Mouse (Mus musculus) stomach, postnatal 0 days (tissue): ENCODE data around the gene Cbs. TPM values are rescaled to one million over a fixed set of nuclear protein-coding genes. Genes with fewer than 3 reads are reported as not detected.
"Not testable (repeated sequence)": the region's sequence is repeated elsewhere in the genome, so short reads cannot be mapped to it uniquely, and the experiment has no call there.

ENCODE experiments used
- ATAC-seq: fragments of 200-750 bp; cut with Nextera tagmentation; 2 replicates; pipeline ENCODE4 v1.8.0; 2017; ENCODE audit not compliant: low FRiP score, low TSS enrichment
- DNase-seq: peaks from one replicate; pipeline ENCODE4 v3.0.0-alpha.2; 2016; ENCODE audit warnings: low spot score
- H3K27ac ChIP-seq: fragments of 300-500 bp; sonication (generic); replicated peaks from 2 replicates; pipeline ENCODE4 v1.5.1; 2014; ENCODE audit warnings: mild to moderate bottlenecking, control low read depth
- H3K27me3 ChIP-seq: fragments of 300-500 bp; sonication (generic); 2 replicates; pipeline ENCODE4 v1.6.1; 2014; ENCODE audit warnings: low read length; ENCODE audit not compliant: control insufficient read depth, insufficient read depth
- H3K36me3 ChIP-seq: fragments of 300-500 bp; sonication (generic); 2 replicates; pipeline ENCODE4 v1.6.1; 2014; ENCODE audit warnings: low read length, mixed read lengths; ENCODE audit not compliant: control insufficient read depth, insufficient read depth
- H3K4me1 ChIP-seq: fragments of 300-500 bp; sonication (generic); replicated peaks from 2 replicates; pipeline ENCODE4 v1.6.1; 2014; ENCODE audit warnings: antibody characterized with exemption; ENCODE audit not compliant: control insufficient read depth, insufficient read depth
- H3K4me2 ChIP-seq: fragments of 300-500 bp; sonication (generic); replicated peaks from 2 replicates; pipeline ENCODE4 v1.6.1; 2014; ENCODE audit warnings: low read depth, mild to moderate bottlenecking, control low read depth, moderate library complexity
- H3K4me3 ChIP-seq: fragments of 300-500 bp; sonication (generic); 2 replicates; pipeline ENCODE4 v1.5.1; 2014; ENCODE audit warnings: low read depth, low read length, control low read depth
- H3K9ac ChIP-seq: fragments of 300-500 bp; sonication (generic); 2 replicates; pipeline ENCODE4 v1.6.1; 2014; ENCODE audit warnings: mild to moderate bottlenecking, low read length, control low read depth, mixed read lengths
- H3K9me3 ChIP-seq: fragments of 300-500 bp; sonication (generic); 2 replicates; pipeline ENCODE4 v1.6.1; 2016; ENCODE audit warnings: low read length; ENCODE audit not compliant: control insufficient read depth
- CTCF ChIP-seq: IDR thresholded peaks from 2 replicates; pipeline ENCODE4 v1.5.1; 2016; ENCODE audit warnings: antibody characterized with exemption, low read depth, mild to moderate bottlenecking, moderate library complexity
- EP300 ChIP-seq: optimal IDR thresholded peaks from 2 replicates; pipeline ENCODE3; 2016; ENCODE audit warnings: antibody characterized with exemption
- WGBS: fragments of 180-500 bp; shearing (Covaris S2); extraction: QIAGEN DNeasy Blood & Tissue Kit; methylation state at CpG from one replicate; pipeline ENCODE4 v1.1.7; 2014; 5-methylcytosine and 5-hydroxymethylcytosine counted together
- polyA plus RNA-seq: library from polyadenylated mRNA; unstranded; fragments of >200 nt; fragmentation: Nextera tagmentation; extraction: Ambion mirVana; gene quantifications from 2 replicates; pipeline ENCODE4 v1.2.1, GENCODE M21; 2015

The Cbs gene
- polyA plus RNA-seq, 1 experiment from 2014 or later = 1.2 TPM

DNA sequence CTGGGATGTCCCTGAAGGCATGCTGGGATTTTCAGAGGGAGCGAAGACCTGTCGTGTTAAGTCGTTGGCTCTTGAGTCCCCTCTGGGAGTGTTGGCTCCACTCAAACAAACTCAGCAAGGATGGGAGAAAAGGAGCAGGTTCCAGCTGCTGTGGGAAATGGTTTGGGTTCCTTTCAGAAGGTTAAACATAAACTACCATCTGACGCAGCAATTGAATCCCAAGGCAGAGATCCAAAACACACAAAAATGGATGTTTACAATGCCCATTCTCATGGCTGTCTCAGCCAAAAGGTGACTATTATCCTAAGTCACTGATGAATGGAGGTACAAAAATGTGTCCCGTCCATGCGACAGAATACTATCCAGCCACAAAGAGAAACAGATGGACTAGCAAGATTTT lies 4.0 kb downstream of the Cbs start:
- ATAC-seq = no peak
- DNase-seq = no peak
- Histone ChIP-seq H3K4me3 (no peak overlapping the region), H3K36me3 (no peaks in the 10 kb centered on the region), H3K27ac (no peak overlapping the region), H3K4me1 (peaks cover 6% of the 10 kb centered on the region; the same call in 1 of the 2 replicates), H3K4me2 (no peak overlapping the region), H3K9ac (no peak overlapping the region), H3K27me3 (no peaks in the 10 kb centered on the region), H3K9me3 (0 out of 2 replicates have a peak, but pooled peaks cover 2% of the 10 kb centered on the region)
- TF ChIP-seq EP300 (no peak), CTCF (no peak)
- 48% methylated on average over 6 of the region's 6 CpGs for WGBS

- ATAC-seq (no peak), DNase-seq (no peak)
- Histone ChIP-seq H3K4me3 (no peak overlapping the region), H3K27ac (no peak overlapping the region), H3K27me3 (no peaks in the 10 kb centered on the region), H3K4me2 (no peak overlapping the region), H3K9ac (no peak overlapping the region), H3K36me3 (no peaks in the 10 kb centered on the region), H3K4me1 (no peaks in the 10 kb centered on the region), H3K9me3 (0 out of 2 replicates have a peak, but pooled peaks cover 2% of the 10 kb centered on the region)
- WGBS = 66% methylated on average over 10 of the region's 10 CpGs
- no peak for TF ChIP-seq EP300
- no peak for TF ChIP-seq CTCF
Measured at GRCm38 (mm10) chr17:31631081-31631800, 5.8 kb downstream of the Cbs start.

GRCm38 (mm10) chr17:31627961-31628360 lies 9.1 kb downstream of the Cbs start:
- DNase-seq (no peak), ATAC-seq (no peak)
- TF ChIP-seq CTCF = no peak
- no peak for TF ChIP-seq EP300
- no peaks in the 10 kb centered on the region for H3K27me3 ChIP-seq
- no peak overlapping the region for H3K4me2 ChIP-seq
- H3K36me3 ChIP-seq = no peaks in the 10 kb centered on the region
- 0 out of 2 replicates have a peak, but pooled peaks cover 2% of the 10 kb centered on the region for H3K9me3 ChIP-seq
- no peak overlapping the region for H3K4me3 ChIP-seq
- no peaks in the 10 kb centered on the region for H3K4me1 ChIP-seq
- 94% methylated on average over 2 of the region's 2 CpGs for WGBS
- H3K27ac ChIP-seq = no peak overlapping the region
- H3K9ac ChIP-seq = no peak overlapping the region

GRCm38 (mm10) chr17:31623101-31623500 lies 13.9 kb downstream of the Cbs start:
- Histone ChIP-seq H3K36me3 (no peaks in the 10 kb centered on the region), H3K27me3 (no peaks in the 10 kb centered on the region), H3K9ac (no peak overlapping the region), H3K4me1 (no peaks in the 10 kb centered on the region), H3K27ac (no peak overlapping the region), H3K9me3 (no peaks in the 10 kb centered on the region), H3K4me2 (no peak overlapping the region), H3K4me3 (no peak overlapping the region)
- ATAC-seq = no peak; the same call in 1 of the 2 replicates
- no peak for DNase-seq
- TF ChIP-seq EP300 (no peak), CTCF (no peak)
- WGBS = 78% methylated on average over 4 of the region's 4 CpGs

DNA sequence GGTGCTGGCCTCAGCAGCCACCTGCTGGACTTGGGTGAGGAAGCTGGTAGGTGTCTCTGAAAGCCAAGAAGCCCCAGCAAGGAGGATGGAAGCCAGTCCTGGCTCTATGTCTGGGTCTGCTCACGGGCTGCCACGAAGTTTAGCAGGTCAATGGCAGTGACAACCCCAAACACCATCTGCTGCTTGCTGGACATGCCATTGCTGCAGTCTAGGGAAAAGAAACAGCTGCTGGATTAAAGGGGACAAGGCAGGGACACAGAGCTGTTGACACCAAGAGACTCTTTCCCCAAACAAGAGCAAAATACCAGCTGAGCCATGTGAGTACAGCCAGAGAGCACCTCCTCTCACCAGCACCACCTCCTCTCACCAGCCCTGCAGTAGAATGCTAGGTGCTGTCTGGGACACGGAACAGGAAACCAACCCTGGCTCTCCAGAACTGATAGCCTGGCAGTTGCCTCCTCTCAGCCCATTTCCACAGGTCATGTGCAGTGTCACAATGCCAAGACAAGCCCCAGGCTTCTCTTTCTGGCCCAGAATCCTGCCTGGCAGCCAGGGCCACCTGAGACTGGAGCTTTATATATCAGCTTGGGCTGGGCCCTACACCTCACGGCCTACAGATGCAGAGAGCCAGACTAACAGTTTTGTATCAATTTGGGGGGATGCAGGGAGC lies 23.8 kb downstream of the Cbs start:
- no peak overlapping the region for H3K9ac ChIP-seq
- ATAC-seq (no peak), DNase-seq (no peak)
- no peaks in the 10 kb centered on the region for H3K36me3 ChIP-seq
- no peaks in the 10 kb centered on the region for H3K4me1 ChIP-seq
- H3K27me3 ChIP-seq = no peaks in the 10 kb centered on the region
- TF ChIP-seq EP300 = no peak
- TF ChIP-seq CTCF = no peak
- WGBS = 60% methylated on average over 4 of the region's 4 CpGs
- no peaks in the 10 kb centered on the region for H3K9me3 ChIP-seq
- H3K4me2 ChIP-seq = no peak overlapping the region
- H3K4me3 ChIP-seq = no peak overlapping the region
- no peak overlapping the region for H3K27ac ChIP-seq

DNA sequence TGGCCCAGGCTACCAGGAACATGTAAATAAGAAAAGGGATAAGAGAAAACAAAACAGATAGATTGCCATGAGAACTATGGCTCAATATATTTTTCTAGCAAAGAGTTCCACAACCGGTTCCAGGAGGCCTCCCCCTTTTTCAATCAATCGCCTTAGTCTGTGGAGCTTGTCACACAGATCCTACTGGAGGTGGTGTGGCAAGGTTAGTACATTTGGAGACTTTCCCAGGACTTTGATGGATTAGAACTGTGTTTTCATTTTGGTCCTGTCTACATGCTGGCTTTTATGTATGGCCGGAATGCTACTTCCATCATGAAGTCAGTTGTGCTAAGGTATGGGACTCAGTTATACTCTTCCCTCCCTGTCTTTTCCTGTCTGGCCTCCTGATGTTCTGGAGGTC lies 27.1 kb downstream of the Cbs start:
- no peaks in the 10 kb centered on the region for H3K27me3 ChIP-seq
- WGBS = 75% methylated on average over 3 of the region's 3 CpGs

GRCm38 (mm10) chr17:31609173-31609572 lies 27.9 kb downstream of the Cbs start:
- not testable (repeated sequence) for H3K4me1 ChIP-seq, H3K9ac ChIP-seq, H3K27ac ChIP-seq, DNase-seq, H3K9me3 ChIP-seq, H3K36me3 ChIP-seq, ATAC-seq, H3K27me3 ChIP-seq, H3K4me2 ChIP-seq, H3K4me3 ChIP-seq
- WGBS = 93% methylated on average over 3 of the region's 3 CpGs

More for the DNA sequence above, 27.1 kb downstream of the Cbs start:
- Histone ChIP-seq H3K9me3 (no peaks in the 10 kb centered on the region), H3K4me1 (no peaks in the 10 kb centered on the region), H3K4me3 (no peak overlapping the region), H3K4me2 (no peak overlapping the region), H3K36me3 (peaks cover 3% of the 10 kb centered on the region), H3K9ac (no peak overlapping the region), H3K27ac (no peak overlapping the region)
- DNase-seq (no peak), ATAC-seq (no peak)
- TF ChIP-seq EP300 (no peak), CTCF (no peak)
